Mouse (Mus musculus) MEL (cell line): ENCODE measurements around the gene Gab2. TPM values are rescaled to one million over a fixed set of nuclear protein-coding genes. Genes with fewer than 3 reads are reported as not detected.
A peak's percentile ranks its signal among the peaks of the same experiment; 100 is the strongest.

Experiments
- DNase-seq: peaks from one replicate; pipeline ENCODE4 v3.0.0; 2011; ENCODE audit warnings: low read depth, low spot score
- H3K27ac ChIP-seq: 2 replicates; pipeline ENCODE4 v1.5.1; 2012; ENCODE audit warnings: low read depth, mild to moderate bottlenecking, control low read depth, low read length, moderate library complexity; ENCODE audit not compliant: control insufficient read depth
- H3K27me3 ChIP-seq, 2 experiments: fragments of 150-350 bp in 1 of 2; sonication (generic) in 1 of 2; 2 replicates each; pipeline ENCODE4 v1.6.1; 2012; ENCODE audit warnings: low read length in 2 of 2, mild to moderate bottlenecking in 2 of 2, improper control_type of control experiment in 1 of 2, moderate library complexity in 1 of 2; ENCODE audit not compliant: insufficient read depth in 2 of 2, control insufficient read depth in 1 of 2
- H3K36me3 ChIP-seq, 2 experiments: 2 replicates each; pipeline ENCODE4 v1.6.1; 2012 to 2014; ENCODE audit warnings: low read length in 2 of 2, improper control_type of control experiment in 1 of 2, inconsistent platforms in 1 of 2, mild to moderate bottlenecking in 1 of 2; ENCODE audit not compliant: insufficient read depth in 2 of 2, control insufficient read depth in 1 of 2
- H3K4me1 ChIP-seq, 2 experiments: fragments of 150-350 bp in 1 of 2; sonication (generic) in 1 of 2; 2 replicates each; pipeline ENCODE4 v1.6.1; 2012; ENCODE audit warnings: low read length in 2 of 2, improper control_type of control experiment in 1 of 2, mild to moderate bottlenecking in 1 of 2; ENCODE audit not compliant: insufficient read depth in 2 of 2, control insufficient read depth in 1 of 2
- H3K4me3 ChIP-seq, 2 experiments: fragments of 150-350 bp in 1 of 2; sonication (generic) in 1 of 2; 2 replicates each; pipeline ENCODE4 v1.5.1; 2012; ENCODE audit warnings: low read depth in 2 of 2, low read length in 2 of 2, mild to moderate bottlenecking in 2 of 2, moderate library complexity in 2 of 2, control low read depth in 1 of 2, improper control_type of control experiment in 1 of 2; ENCODE audit not compliant: control insufficient read depth in 1 of 2, insufficient read depth in 1 of 2
- H3K79me2 ChIP-seq: 2 replicates; pipeline ENCODE4 v1.6.1; 2012; ENCODE audit warnings: mild to moderate bottlenecking, low read length, moderate library complexity; ENCODE audit not compliant: control insufficient read depth, poor library complexity, insufficient read depth
- H3K9ac ChIP-seq: 2 replicates; pipeline ENCODE4 v1.6.1; 2012; ENCODE audit warnings: low read depth, mild to moderate bottlenecking, control low read depth, low read length, moderate library complexity; ENCODE audit not compliant: control insufficient read depth, poor library complexity, severe bottlenecking
- H3K9me3 ChIP-seq: fragments of 150-350 bp; sonication (generic); replicated peaks from 2 replicates; pipeline ENCODE4 v1.6.1; 2012; ENCODE audit warnings: mild to moderate bottlenecking, low read length, improper control_type of control experiment, moderate library complexity; ENCODE audit not compliant: insufficient read depth
- BHLHE40 ChIP-seq: IDR thresholded peaks from 2 replicates; pipeline ENCODE4 v1.6.1; 2012; ENCODE audit warnings: low read depth, mild to moderate bottlenecking, inconsistent platforms, low read length, improper control_type of control experiment, borderline replicate concordance
- EP300 ChIP-seq, 2 experiments: IDR thresholded peaks; 2 replicates each; pipeline ENCODE4 v1.6.1; 2011; ENCODE audit warnings: improper control_type of control experiment in 2 of 2, low read length in 2 of 2, low read depth in 1 of 2, mild to moderate bottlenecking in 1 of 2
- ETS1 ChIP-seq: IDR thresholded peaks from 2 replicates; pipeline ENCODE4 v1.6.1; 2012; ENCODE audit warnings: low read depth, mild to moderate bottlenecking, inconsistent platforms, low read length, improper control_type of control experiment, moderate library complexity
- GABPA ChIP-seq: IDR thresholded peaks from 2 replicates; pipeline ENCODE4 v1.6.1; 2012; ENCODE audit warnings: low read depth, mild to moderate bottlenecking, inconsistent platforms, low read length, improper control_type of control experiment, moderate library complexity
- JUND ChIP-seq: IDR thresholded peaks from 2 replicates; pipeline ENCODE4 v1.6.1; 2011; ENCODE audit warnings: low read depth, mild to moderate bottlenecking, improper control_type of control experiment, low read length
- MAX ChIP-seq: IDR thresholded peaks from 2 replicates; pipeline ENCODE4 v1.6.1; 2011; ENCODE audit warnings: low read length, improper control_type of control experiment
- MAZ ChIP-seq: IDR thresholded peaks from 2 replicates; pipeline ENCODE4 v1.6.1; 2012; ENCODE audit warnings: low read depth, mild to moderate bottlenecking, inconsistent platforms, low read length, improper control_type of control experiment
- MEF2A ChIP-seq: IDR thresholded peaks from 2 replicates; pipeline ENCODE4 v1.6.1; 2014; ENCODE audit warnings: low read depth, mild to moderate bottlenecking, inconsistent platforms, low read length, improper control_type of control experiment; ENCODE audit not compliant: poor library complexity, insufficient replicate concordance, severe bottlenecking; ENCODE audit errors: extremely low read depth
- MXI1 ChIP-seq: IDR thresholded peaks from 2 replicates; pipeline ENCODE4 v1.6.1; 2011; ENCODE audit warnings: mild to moderate bottlenecking, low read depth, low read length, improper control_type of control experiment
- MYB ChIP-seq: IDR thresholded peaks from 2 replicates; pipeline ENCODE4 v1.6.1; 2011; ENCODE audit warnings: mild to moderate bottlenecking, low read depth, low read length, improper control_type of control experiment
- MYC ChIP-seq: IDR thresholded peaks from 2 replicates; pipeline ENCODE4 v1.6.1; 2011; ENCODE audit warnings: low read depth, mild to moderate bottlenecking, low read length, improper control_type of control experiment, moderate library complexity
- NRF1 ChIP-seq: IDR thresholded peaks from 2 replicates; pipeline ENCODE4 v1.6.1; 2014; ENCODE audit warnings: low read depth, mild to moderate bottlenecking, inconsistent platforms, low read length, improper control_type of control experiment, moderate library complexity; ENCODE audit not compliant: poor library complexity, insufficient read depth, severe bottlenecking
- POLR2A ChIP-seq, 2 experiments: IDR thresholded peaks; 2 replicates each; pipeline ENCODE4 v1.6.1; 2011 to 2012; ENCODE audit warnings: low read length in 2 of 2, mild to moderate bottlenecking in 2 of 2, control low read depth in 1 of 2, improper control_type of control experiment in 1 of 2, low read depth in 1 of 2, moderate library complexity in 1 of 2; ENCODE audit not compliant: control insufficient read depth in 1 of 2, insufficient read depth in 1 of 2, poor library complexity in 1 of 2
- POLR2AphosphoS2 ChIP-seq: IDR thresholded peaks from 2 replicates; pipeline ENCODE4 v1.6.1; 2011; ENCODE audit warnings: low read length, improper control_type of control experiment
- SIN3A ChIP-seq: IDR thresholded peaks from 2 replicates; pipeline ENCODE4 v1.6.1; 2012; ENCODE audit warnings: low read length, improper control_type of control experiment, inconsistent platforms
- TAL1 ChIP-seq: IDR thresholded peaks from 2 replicates; pipeline ENCODE4 v1.6.1; 2012; ENCODE audit warnings: mild to moderate bottlenecking, inconsistent platforms, low read length, moderate library complexity, mixed read lengths
- UBTF ChIP-seq: IDR thresholded peaks from 2 replicates; pipeline ENCODE4 v1.6.1; 2012; ENCODE audit warnings: low read depth, mild to moderate bottlenecking, inconsistent platforms, low read length, improper control_type of control experiment, moderate library complexity, borderline replicate concordance; ENCODE audit not compliant: insufficient read depth
- USF1 ChIP-seq: IDR thresholded peaks from 2 replicates; pipeline ENCODE4 v1.6.1; 2014; ENCODE audit warnings: low read depth, mild to moderate bottlenecking, inconsistent platforms, low read length, improper control_type of control experiment, moderate library complexity
- USF2 ChIP-seq, 2 experiments: IDR thresholded peaks; 2 replicates each; pipeline ENCODE4 v1.6.1; 2011 to 2012; ENCODE audit warnings: improper control_type of control experiment in 2 of 2, low read length in 2 of 2, borderline replicate concordance in 1 of 2, inconsistent platforms in 1 of 2, low read depth in 1 of 2, mild to moderate bottlenecking in 1 of 2; ENCODE audit not compliant: insufficient read depth in 1 of 2
- ZC3H11A ChIP-seq: IDR thresholded peaks from 2 replicates; pipeline ENCODE4 v1.6.1; 2012; ENCODE audit warnings: low read depth, mild to moderate bottlenecking, inconsistent platforms, low read length, improper control_type of control experiment
- ZKSCAN1 ChIP-seq: IDR thresholded peaks from 2 replicates; pipeline ENCODE4 v1.6.1; 2012; ENCODE audit warnings: low read depth, mild to moderate bottlenecking, inconsistent platforms, low read length, improper control_type of control experiment, moderate library complexity
- ZMIZ1 ChIP-seq: IDR thresholded peaks from 2 replicates; pipeline ENCODE4 v1.6.1; 2012; ENCODE audit warnings: low read depth, mild to moderate bottlenecking, inconsistent platforms, low read length, improper control_type of control experiment, moderate library complexity
- ZNF384 ChIP-seq: IDR thresholded peaks from 2 replicates; pipeline ENCODE4 v1.6.1; 2012; ENCODE audit warnings: low read depth, mild to moderate bottlenecking, inconsistent platforms, low read length, improper control_type of control experiment
- polyA plus RNA-seq, 2 experiments: library from polyadenylated mRNA; stranded (reverse) in 1 of 2; unstranded in 1 of 2; fragments of >175 nt in 1 of 2; fragments of >200 nt in 1 of 2; gene quantifications; 2 replicates each; pipeline versions ENCODE4 v1.2.1 to v1.2.4; 2012; ENCODE audit warnings: low replicate concordance in 2 of 2, low read depth in 1 of 2; ENCODE audit not compliant: insufficient read length in 2 of 2, insufficient read depth in 1 of 2, missing spikeins in 1 of 2
- total RNA-seq: library from RNA; depleted of rRNA; stranded (reverse); fragments of 300-350 nt; gene quantifications from 2 replicates; pipeline ENCODE4 v1.2.3, GENCODE M21; 2012

Gab2 gene
- total and polyA plus RNA-seq, 3 experiments, result 5.0 to 11.5 TPM; not detected in 1

DNA sequence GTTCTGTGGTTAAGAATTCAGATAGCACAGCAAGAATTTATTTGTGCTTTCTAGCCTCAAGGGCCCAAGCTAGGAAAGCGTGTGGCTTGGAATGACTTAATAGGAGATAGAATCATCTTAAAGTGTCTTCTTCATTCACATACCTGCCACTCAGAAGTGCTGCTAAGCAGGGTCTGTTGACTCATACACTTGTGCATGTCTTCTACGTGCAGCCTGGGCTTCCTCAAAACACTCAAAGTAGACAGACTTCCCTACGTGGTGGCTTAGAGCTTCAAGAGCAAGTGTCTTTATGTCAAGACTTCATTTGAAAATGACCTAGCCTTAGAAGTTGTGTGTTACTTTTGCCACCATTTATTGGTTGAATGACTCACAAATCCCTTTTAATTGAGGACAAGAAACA lies 12.9 kb downstream of the Gab2 start:
- Histone ChIP-seq H3K4me3 (no peak overlapping the region), H3K27me3 (no peaks in the 10 kb centered on the region), H3K27ac (no peak overlapping the region), H3K36me3 (peaks cover 0 to 2% of the 10 kb centered on the region in 2 experiments; a peak in 1 of 4 replicates), H3K79me2 (peaks cover 6% of the 10 kb centered on the region), H3K4me1 (peaks cover 0 to 8% of the 10 kb centered on the region in 2 experiments; a peak in 2 of 4 replicates), H3K9me3 (no peaks in the 10 kb centered on the region), H3K9ac (no peak overlapping the region)
- TF ChIP-seq EP300 (IDR thresholded peaks at IDR 0.05; ENCODE audit: low read depth in 1 of 2, low read length in 2 of 2), result no peak
- TF ChIP-seq BHLHE40, result no peak
- TF ChIP-seq ETS1, result no peak
- TF ChIP-seq UBTF, result no peak
- TF ChIP-seq MYB, result no peak
- TF ChIP-seq POLR2AphosphoS2, result no peak
- no peak for TF ChIP-seq TAL1
- TF ChIP-seq GABPA, result no peak
- peak; percentile 73 for DNase-seq

- peaks cover 2 to 4% of the 10 kb centered on the region in 2 experiments; a peak in 2 of 4 replicates for H3K4me1 ChIP-seq
- no peak overlapping the region for H3K27ac ChIP-seq
- no peak for DNase-seq
- H3K9me3 ChIP-seq, result no peaks in the 10 kb centered on the region
- H3K9ac ChIP-seq, result no peak overlapping the region
- no peak overlapping the region for H3K4me3 ChIP-seq
- no peak for TF ChIP-seq ETS1
- TF ChIP-seq MEF2A, result no peak
- no peak for TF ChIP-seq POLR2A (IDR thresholded peaks at IDR 0.05; ENCODE audit: control insufficient read depth in 1 of 2, insufficient read depth in 1 of 2, low read depth in 1 of 2, low read length in 2 of 2, poor library complexity in 1 of 2)
- TF ChIP-seq ZNF384, result no peak
- no peak for TF ChIP-seq ZC3H11A
- TF ChIP-seq UBTF, result no peak
- TF ChIP-seq USF2 (IDR thresholded peaks at IDR 0.05; ENCODE audit: borderline replicate concordance in 1 of 2, insufficient read depth in 1 of 2, low read depth in 1 of 2, low read length in 2 of 2), result no peak
- TF ChIP-seq, all 39 proteins: peak for 0
- H3K79me2 ChIP-seq, result no peaks in the 10 kb centered on the region; the same call in 1 of the 2 replicates
- peaks cover 0 to 14% of the 10 kb centered on the region in 2 experiments; a peak in 2 of 4 replicates for H3K36me3 ChIP-seq
- no peaks in the 10 kb centered on the region for H3K27me3 ChIP-seq
These were observed 26.7 kb downstream of the Gab2 start for GRCm38 (mm10) chr7:97108119-97108518.

GRCm38 (mm10) chr7:97128949-97129348 lies 47.6 kb downstream of the Gab2 start:
- no peaks in the 10 kb centered on the region for H3K36me3 ChIP-seq
- no peaks in the 10 kb centered on the region for H3K9me3 ChIP-seq
- H3K27ac ChIP-seq, result no peak overlapping the region
- 0 out of 4 replicates have a peak, but pooled peaks cover 0 to under 1% of the 10 kb centered on the region in 2 experiments for H3K4me1 ChIP-seq
- no peaks in the 10 kb centered on the region for H3K27me3 ChIP-seq
- H3K9ac ChIP-seq, result no peak overlapping the region
- TF ChIP-seq USF2 (IDR thresholded peaks at IDR 0.05; ENCODE audit: borderline replicate concordance in 1 of 2, insufficient read depth in 1 of 2, low read depth in 1 of 2, low read length in 2 of 2) (no peak), EP300 (IDR thresholded peaks at IDR 0.05; ENCODE audit: low read depth in 1 of 2, low read length in 2 of 2) (no peak), MAZ (no peak), ZC3H11A (no peak), NRF1 (no peak), MYC (no peak), POLR2A (IDR thresholded peaks at IDR 0.05; ENCODE audit: control insufficient read depth in 1 of 2, insufficient read depth in 1 of 2, low read depth in 1 of 2, low read length in 2 of 2, poor library complexity in 1 of 2) (no peak), JUND (no peak), MXI1 (no peak), MAX (no peak), ETS1 (no peak), MEF2A (no peak), USF1 (no peak), ZKSCAN1 (no peak), SIN3A (no peak), ZMIZ1 (no peak)
- H3K79me2 ChIP-seq, result peaks cover 1% of the 10 kb centered on the region; the same call in 1 of the 2 replicates
- H3K4me3 ChIP-seq, result no peak overlapping the region
- DNase-seq, result no peak
